ENCODE assay signal across 9 mouse cellular contexts in genomic region chr3:131084718-131085561, GRCm38 (mm10). TPM values are rescaled to one million over a fixed set of nuclear protein-coding genes. Genes with fewer than 3 reads are reported as not detected.
DNase-seq lines count a peak whose midpoint lies in the region; ATAC-seq lines count a peak whose summit lies in the region.
"Had no signal": no experiment of that assay in that cellular context is flagged by ENCODE, and none has a peak within 500 bp of the region (broad histone marks: within the 10 kb centered on the region; RNA-seq: fewer than 3 reads in every experiment).

No protein-coding gene starts in this region.

- no peak for DNase-seq in frontal cortex, postnatal 10 days (ENCODE audit: low spot score in 2 of 2)
- peak; percentile 8 for DNase-seq in 416B (ENCODE audit: low read depth)
- DNase-seq in hindbrain, embryonic 11.5 days (ENCODE audit: low spot score), result peak; percentile 59
- peak; percentile 65 for DNase-seq in mesoderm, embryonic 11.5 days (ENCODE audit: low read depth, low spot score)
- DNase-seq in ovary, adult 18-20 months (ENCODE audit: low spot score), result no peak

- H3K9ac ChIP-seq in hindbrain, embryonic 11.5 days (ENCODE audit: low read depth, low read length), result no peak overlapping the region; the same call in 1 of the 2 replicates

- WGBS in hindbrain, embryonic 11.5 days, result 2% methylated on average over 30 of the region's 30 CpGs

- H3K4me3 ChIP-seq in hindbrain, embryonic 11.5 days (ENCODE audit: low read depth, low read length), result peak overlapping the region; percentile 27

- H3K4me2 ChIP-seq in hindbrain, embryonic 11.5 days (replicated peaks; ENCODE audit: low read depth, low read length), result peak overlapping the region; percentile 38

- H3K4me1 ChIP-seq in hindbrain, embryonic 11.5 days (replicated peaks; ENCODE audit: control insufficient read depth, insufficient read depth, low read length), result 0 out of 2 replicates have a peak, but pooled peaks cover 2% of the 10 kb centered on the region

- H3K36me3 ChIP-seq in hindbrain, embryonic 11.5 days (ENCODE audit: control insufficient read depth, insufficient read depth, low read length), result no peaks in the 10 kb centered on the region

- H3K27me3 ChIP-seq in hindbrain, embryonic 11.5 days (ENCODE audit: control insufficient read depth, insufficient read depth, low read length), result no peaks in the 10 kb centered on the region
- H3K27me3 ChIP-seq: CH12.LX had no signal

- ATAC-seq in frontal cortex, adult (ENCODE audit: low TSS enrichment), result peak; percentile 89
- ATAC-seq in common myeloid progenitor, adult 5-6 weeks (replicated peaks; ENCODE audit: low read depth, poor library complexity, severe bottlenecking), result peak; percentile 71
- ATAC-seq in hindbrain, embryonic 11.5 days (ENCODE audit: low FRiP score), result peak; percentile 69; the same call in 1 of the 2 replicates
- ATAC-seq in erythroblast, adult 5-6 weeks (replicated peaks; ENCODE audit: low FRiP score, poor library complexity, severe bottlenecking), result no peak

- H3K27ac ChIP-seq in hindbrain, embryonic 11.5 days (ENCODE audit: low read depth, low read length), result no peak overlapping the region

- H3K9me3 ChIP-seq in hindbrain, embryonic 11.5 days (ENCODE audit: control insufficient read depth, low read length), result no peaks in the 10 kb centered on the region

RNA-seq across cellular contexts. Expression of gene Lef1, which starts 25.3 kb away (rescaled TPM):
- total RNA-seq in common myeloid progenitor, adult 5-6 weeks (2017), result not detected in 2 replicates
- polyA plus RNA-seq in hindbrain, embryonic 11.5 days (2014; fragmentation: Nextera tagmentation; extraction: Ambion mirVana), result 24.1 and 24.6 TPM in 2 replicates
- total RNA-seq in erythroblast, adult 5-6 weeks (2015; ENCODE audit: low replicate concordance), result not detected in 2 replicates
- total RNA-seq in erythroblast, adult 5-6 weeks (2017; ENCODE audit: low replicate concordance), result 0.14 and 0.60 TPM in 2 replicates

Comparison
In these comparisons a context has a peak if more than half of its experiments do, and no peak if none do; other contexts are left out.
1. DNase-seq: peak in 416B (single experiment), hindbrain, embryonic 11.5 days (single experiment) and mesoderm, embryonic 11.5 days (single experiment); none in frontal cortex, postnatal 10 days (0 of 2) and ovary, adult 18-20 months (single experiment).